Mouse (Mus musculus): ENCODE data around the gene Mobp. TPM values are rescaled to one million over a fixed set of nuclear protein-coding genes. Genes with fewer than 3 reads are reported as not detected.
A peak's percentile ranks its signal among the peaks of the same experiment; 100 is the strongest.

The Mobp gene
- total RNA-seq, 2 experiments from 2014 or later, result 177 to 214 TPM

DNA sequence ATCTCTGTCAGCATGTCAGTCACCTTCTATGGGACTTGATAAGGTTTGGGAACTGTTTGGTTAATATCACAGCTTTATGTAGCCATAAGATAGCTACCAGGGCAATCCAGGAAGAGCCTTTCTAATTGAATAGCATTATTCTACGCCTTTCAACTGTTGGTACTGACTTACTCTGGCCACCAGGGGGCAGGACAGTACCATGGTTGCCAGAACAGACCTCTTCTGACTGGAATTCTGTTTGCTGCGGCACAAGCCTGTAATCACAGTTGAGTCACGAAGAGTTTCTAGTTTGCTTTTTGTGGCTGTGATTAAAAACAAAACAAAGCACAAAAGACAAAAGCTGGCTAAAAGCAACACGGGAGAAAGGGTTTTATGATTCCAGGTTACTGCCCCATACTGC lies 8.9 kb upstream of the Mobp start:
- TF ChIP-seq CTCF (IDR thresholded peaks at IDR 0.05), result peak; percentile 88
- intact Hi-C loops (cut with DNase I), result loop anchor here (1.0 to 5.0 kb wide), 2 partner anchors 31 to 287 kb away; no protein-coding TSS in a partner anchor

DNA sequence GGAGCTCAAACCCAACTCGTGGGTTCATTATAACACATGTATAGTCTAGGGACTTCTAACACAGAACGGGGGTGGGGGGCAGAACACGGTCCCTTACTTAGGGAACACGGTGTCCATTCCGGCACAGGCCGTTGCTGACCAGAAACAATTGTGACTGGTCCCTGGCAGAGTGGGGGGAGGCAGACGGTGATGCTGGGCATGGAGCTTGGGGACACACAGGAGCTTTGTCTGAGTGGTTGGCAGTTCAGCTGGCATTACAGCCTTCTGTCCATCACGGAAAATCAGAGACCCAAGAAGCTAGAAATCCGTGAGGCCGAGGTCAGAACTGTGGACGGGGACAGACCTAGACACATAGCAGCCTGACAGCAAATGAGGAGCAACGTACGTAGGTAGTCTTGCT lies 5.0 kb upstream of the Mobp start:
- no peak for DNase-seq (ENCODE audit: extremely low spot score in 1 of 2, low spot score in 2 of 2)
- Histone ChIP-seq H3K4me3 (no peak overlapping the region), H3K27ac (no peak overlapping the region; the same call in 1 of the 2 replicates)
- intact Hi-C loops (cut with DNase I), result loop anchor here (5.0 kb wide), 1 partner anchor 283 kb away; no protein-coding TSS in a partner anchor
- no peak for TF ChIP-seq CTCF (IDR thresholded peaks at IDR 0.05)

More for the DNA sequence above, 8.9 kb upstream of the Mobp start:
- peak; percentile 73 to 84 for DNase-seq (ENCODE audit: extremely low spot score in 1 of 2, low spot score in 2 of 2)
- Histone ChIP-seq H3K27ac (no peak overlapping the region), H3K4me3 (no peak overlapping the region)

DNA sequence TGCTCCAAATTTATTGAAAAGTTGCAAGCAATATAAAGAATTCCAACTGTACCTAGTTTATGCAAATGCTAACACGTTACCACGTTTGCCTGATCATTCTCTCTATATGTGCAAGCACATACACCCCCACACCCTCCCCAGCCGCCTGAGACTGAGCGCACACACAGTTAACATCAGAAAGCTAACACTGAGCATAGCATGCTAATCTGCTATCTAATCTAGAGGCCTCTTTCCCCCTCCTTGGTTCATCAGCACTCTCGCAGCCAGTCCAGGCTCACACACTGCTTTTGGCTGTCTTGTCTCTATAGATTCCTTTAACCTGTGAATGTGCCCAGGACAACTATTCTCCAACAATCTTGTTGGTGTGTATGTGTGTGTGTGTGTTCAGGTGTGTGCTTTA lies 1.6 kb downstream of the Mobp start:
- DNase-seq (ENCODE audit: extremely low spot score in 1 of 2, low spot score in 2 of 2), result no peak
- peak overlapping the region; percentile 36; the same call in 1 of the 2 replicates for H3K27ac ChIP-seq
- intact Hi-C loops (cut with DNase I), result no loop called here
- H3K4me3 ChIP-seq, result peak overlapping the region; percentile 16; the same call in 1 of the 2 replicates
- no peak for TF ChIP-seq CTCF (IDR thresholded peaks at IDR 0.05)

DNA sequence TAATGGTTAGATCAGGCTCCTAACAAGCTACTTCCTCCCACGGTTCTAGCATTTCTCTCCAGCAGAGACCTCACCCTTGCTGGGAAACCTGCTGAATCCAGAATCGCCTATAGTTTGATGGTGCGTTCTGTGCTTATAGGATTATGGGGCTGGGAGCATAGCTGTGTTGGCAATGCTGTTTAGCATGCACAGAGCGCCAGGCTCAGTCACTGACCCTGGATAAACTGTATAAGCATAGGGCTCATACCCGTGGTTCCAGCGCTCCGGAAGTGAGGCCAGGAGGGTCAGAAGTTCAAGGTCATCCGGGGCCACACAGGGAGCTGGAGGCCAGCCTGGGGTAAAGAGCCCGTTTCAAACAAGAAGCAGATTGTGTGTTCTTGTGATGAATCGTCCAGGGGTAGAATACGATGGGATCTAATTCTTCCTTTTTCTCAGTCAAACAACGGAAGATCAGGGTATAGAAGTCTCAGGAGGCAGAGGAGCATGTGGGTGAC lies 2.4 kb downstream of the Mobp start:
- intact Hi-C loops (cut with DNase I), result no loop called here

DNA sequence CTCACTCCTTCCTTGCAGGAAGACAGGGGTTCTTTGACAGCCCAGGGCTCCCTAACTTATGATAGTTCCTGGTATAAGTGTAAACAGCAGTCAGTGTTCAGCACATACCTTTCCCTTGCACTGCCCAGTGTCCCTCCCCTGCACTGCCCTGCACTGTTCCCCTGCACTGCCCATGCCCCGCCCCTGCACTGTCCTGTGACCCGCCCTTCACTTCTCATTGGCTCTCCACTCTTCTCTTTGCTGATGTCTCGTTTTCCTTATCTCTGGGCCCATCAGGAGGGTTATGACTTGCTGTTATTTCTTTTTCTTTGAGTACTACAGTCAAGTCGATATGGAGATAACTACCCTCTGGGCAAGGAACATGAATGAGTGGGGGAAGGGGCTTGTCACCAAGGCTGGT lies 8.5 kb downstream of the Mobp start:
- intact Hi-C loops (cut with DNase I), result no loop called here
- H3K4me3 ChIP-seq, result no peak overlapping the region
- TF ChIP-seq CTCF (IDR thresholded peaks at IDR 0.05), result no peak
- no peak for DNase-seq (ENCODE audit: extremely low spot score in 1 of 2, low spot score in 2 of 2)
- no peak overlapping the region for H3K27ac ChIP-seq

More for the DNA sequence above, 2.4 kb downstream of the Mobp start:
- DNase-seq (ENCODE audit: extremely low spot score in 1 of 2, low spot score in 2 of 2), result no peak
- no peak for TF ChIP-seq CTCF (IDR thresholded peaks at IDR 0.05)
- H3K27ac ChIP-seq, result no peak overlapping the region
- no peak overlapping the region for H3K4me3 ChIP-seq

DNA sequence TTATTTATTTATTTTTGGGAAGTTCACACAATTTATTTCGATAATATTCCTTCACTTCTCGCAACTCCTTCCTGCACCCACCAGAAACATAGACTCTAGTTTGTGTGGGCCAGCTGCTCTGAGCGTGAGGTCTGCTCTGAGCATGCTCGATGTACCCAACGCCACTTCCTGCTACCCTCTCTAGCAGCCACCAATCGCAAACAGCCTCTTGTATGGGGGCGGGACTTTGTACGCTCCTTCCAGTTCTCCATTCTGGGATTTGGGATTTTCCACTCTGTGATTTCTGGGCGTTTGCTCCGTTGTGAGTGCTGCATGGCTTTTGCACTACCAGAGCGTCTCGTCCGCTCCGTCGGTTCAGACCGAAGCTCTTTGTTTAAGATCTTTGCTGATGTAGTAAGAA lies 14.4 kb downstream of the Mobp start:
- TF ChIP-seq CTCF (IDR thresholded peaks at IDR 0.05), result no peak
- Histone ChIP-seq H3K27ac (no peak overlapping the region), H3K4me3 (no peak overlapping the region)
- intact Hi-C loops (cut with DNase I), result loop anchor here (5.0 kb wide), 1 partner anchor 672 kb away; no protein-coding TSS in a partner anchor
- no peak for DNase-seq (ENCODE audit: extremely low spot score in 1 of 2, low spot score in 2 of 2)

DNA sequence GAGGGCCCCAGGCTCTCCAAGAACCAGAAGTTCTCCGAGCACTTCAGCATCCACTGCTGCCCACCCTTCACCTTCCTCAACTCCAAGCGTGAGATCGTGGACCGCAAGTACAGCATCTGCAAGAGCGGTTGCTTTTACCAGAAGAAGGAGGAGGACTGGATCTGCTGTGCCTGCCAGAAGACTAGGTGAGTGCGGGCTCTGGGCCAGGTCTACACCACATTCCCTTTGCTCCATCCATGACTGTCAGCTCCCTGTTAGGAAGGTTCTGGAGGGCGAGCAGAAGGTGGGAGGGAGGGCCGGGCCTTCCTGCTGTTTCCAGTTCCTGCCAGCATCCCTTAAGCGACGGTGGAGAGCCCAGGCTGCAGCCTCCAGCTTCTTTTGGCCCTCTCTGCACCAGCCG lies 18.3 kb downstream of the Mobp start:
- H3K4me3 ChIP-seq, result no peak overlapping the region
- DNase-seq (ENCODE audit: extremely low spot score in 1 of 2, low spot score in 2 of 2), result no peak
- no peak for TF ChIP-seq CTCF (IDR thresholded peaks at IDR 0.05)
- no peak overlapping the region for H3K27ac ChIP-seq
- intact Hi-C loops (cut with DNase I), result no loop called here

DNA sequence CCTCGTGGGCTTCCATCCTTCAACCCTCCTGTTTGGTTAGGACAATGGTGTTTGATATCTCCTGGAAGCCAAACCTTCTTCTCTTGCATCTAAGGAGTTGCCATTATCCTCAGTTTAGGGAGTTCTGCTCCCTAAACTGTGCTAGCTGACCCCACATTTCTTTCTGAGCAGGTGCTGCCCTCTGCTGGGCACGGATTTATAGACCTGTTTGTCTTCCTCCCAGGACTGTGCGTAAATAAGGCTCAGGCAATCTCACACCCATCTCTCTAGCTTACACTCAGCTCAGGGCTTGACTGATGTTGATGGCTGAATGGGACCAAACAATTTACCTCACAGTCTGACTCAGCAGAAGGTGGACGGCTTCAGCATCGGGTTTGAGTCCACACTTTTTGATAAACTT lies 21.8 kb downstream of the Mobp start:
- no peak overlapping the region for H3K4me3 ChIP-seq
- intact Hi-C loops (cut with DNase I), result loop anchor here (1.0 kb wide), 1 partner anchor 31 kb away; no protein-coding TSS in a partner anchor
- peak; percentile 73 for TF ChIP-seq CTCF (IDR thresholded peaks at IDR 0.05)
- DNase-seq (ENCODE audit: extremely low spot score in 1 of 2, low spot score in 2 of 2), result peak in 1 of 2 experiments; percentile 73
- no peak overlapping the region for H3K27ac ChIP-seq

DNA sequence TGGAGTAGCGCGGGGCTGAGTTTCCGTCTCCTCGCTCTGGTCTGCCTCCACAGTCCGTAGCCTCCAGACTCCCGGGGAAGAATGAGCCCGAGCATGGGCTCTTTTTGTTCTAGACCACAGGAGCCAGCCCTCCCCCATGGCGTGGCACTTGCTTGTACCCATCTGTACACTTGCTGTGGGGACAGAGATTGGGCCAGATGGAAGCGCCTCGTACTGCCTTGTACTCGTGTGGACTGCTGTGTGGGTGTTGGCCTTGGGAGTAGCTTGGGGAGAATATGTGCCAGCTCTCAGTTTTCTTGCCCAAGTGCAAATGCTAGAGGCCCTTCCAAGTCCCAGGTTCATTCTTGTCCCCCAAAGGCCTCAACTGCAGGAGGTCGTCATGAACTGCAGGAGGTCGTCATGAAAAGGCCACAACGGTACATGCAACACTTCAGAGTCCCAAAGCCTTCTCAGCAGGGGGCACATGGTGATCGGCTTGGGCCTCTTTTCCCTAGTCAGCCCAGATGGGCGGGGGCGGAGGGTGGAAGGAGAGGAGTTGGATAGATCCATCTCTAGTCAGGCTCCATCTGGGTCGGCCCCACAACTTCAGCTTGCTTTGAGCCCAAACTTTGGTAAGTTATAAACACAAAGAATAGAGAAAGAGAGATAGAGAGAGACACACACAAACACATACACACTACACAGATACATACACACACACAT lies 25.1 kb downstream of the Mobp start:
- Histone ChIP-seq H3K4me3 (no peak overlapping the region), H3K27ac (peak overlapping the region; percentile 28)
- TF ChIP-seq CTCF (IDR thresholded peaks at IDR 0.05), result no peak
- intact Hi-C loops (cut with DNase I), result no loop called here
- peak in 1 of 2 experiments; percentile 68 for DNase-seq (ENCODE audit: extremely low spot score in 1 of 2, low spot score in 2 of 2)

DNA sequence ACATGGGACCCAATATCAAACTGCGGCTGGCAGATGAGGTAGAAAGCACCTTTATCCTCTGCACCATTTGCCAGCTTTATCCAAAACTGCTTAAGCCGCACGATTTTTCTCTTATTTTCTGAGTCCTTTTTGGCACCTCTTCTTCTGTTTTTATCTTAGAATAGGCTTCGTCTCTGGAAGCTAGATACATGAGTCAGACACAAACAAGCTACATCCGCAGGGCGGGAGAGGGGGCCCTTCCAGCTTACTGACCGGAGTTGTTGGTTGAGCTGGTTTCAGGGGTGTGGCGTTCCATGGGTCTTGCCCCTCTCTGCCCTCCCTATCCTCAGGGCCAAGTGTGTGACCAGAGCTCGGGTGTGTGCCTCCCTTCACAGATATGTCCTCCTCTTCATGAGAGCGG lies 29.3 kb downstream of the Mobp start:
- intact Hi-C loops (cut with DNase I), result no loop called here
- peak overlapping the region; percentile 53; the same call in 1 of the 2 replicates for H3K27ac ChIP-seq
- DNase-seq (ENCODE audit: extremely low spot score in 1 of 2, low spot score in 2 of 2), result no peak
- TF ChIP-seq CTCF (IDR thresholded peaks at IDR 0.05), result no peak
- no peak overlapping the region for H3K4me3 ChIP-seq

DNA sequence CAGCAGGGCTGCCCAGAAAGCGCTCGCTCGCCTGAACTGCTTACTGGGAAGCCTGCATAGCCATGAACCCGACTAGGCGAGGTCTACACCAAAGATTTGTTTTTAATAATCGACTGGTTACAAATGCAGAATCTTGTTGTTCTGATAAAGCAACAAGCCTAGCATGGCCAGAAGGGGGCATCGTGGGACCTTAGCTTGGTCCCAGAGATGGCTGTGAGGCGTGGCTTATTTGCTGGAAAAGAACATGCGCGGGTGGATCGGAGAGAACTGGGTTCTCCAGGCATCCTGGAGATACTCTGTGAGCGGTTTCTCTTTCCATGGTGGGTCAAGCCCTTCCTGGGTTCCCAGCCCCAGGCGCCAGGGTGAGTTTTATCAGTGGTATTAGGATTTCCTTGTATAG lies 35.0 kb downstream of the Mobp start:
- intact Hi-C loops (cut with DNase I), result loop anchor here (5.0 kb wide), 2 partner anchors 243 to 308 kb away; partner anchors contain the start of gene Eif1b
- peak overlapping the region; percentile 67 for H3K27ac ChIP-seq
- peak; percentile 65 to 69 for DNase-seq (ENCODE audit: extremely low spot score in 1 of 2, low spot score in 2 of 2)
- TF ChIP-seq CTCF (IDR thresholded peaks at IDR 0.05), result peak; percentile 63
- H3K4me3 ChIP-seq, result 0 out of 2 replicates have a peak overlapping the region, but pooled peaks have one; percentile 9

DNA sequence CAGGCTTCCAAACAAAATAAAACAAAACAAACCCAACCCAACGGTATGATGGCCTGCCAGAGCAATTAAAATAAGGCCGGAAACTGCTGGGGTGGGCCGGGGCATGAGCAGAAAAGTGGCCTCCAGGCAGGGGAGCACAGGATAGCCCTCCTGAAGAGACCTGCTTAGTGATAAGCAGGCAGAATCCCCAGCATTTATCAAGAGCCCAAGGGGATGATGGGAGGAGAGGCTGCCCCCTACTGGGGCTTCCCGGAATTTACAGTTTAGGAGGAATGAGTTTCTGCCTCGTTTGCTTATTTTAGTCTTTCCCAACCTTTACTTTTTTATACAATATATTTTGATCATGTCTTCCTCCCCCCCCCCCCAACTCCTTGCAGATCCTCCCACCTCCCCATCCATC lies 37.3 kb downstream of the Mobp start:
- H3K4me3 ChIP-seq, result no peak overlapping the region
- intact Hi-C loops (cut with DNase I), result no loop called here
- DNase-seq (ENCODE audit: extremely low spot score in 1 of 2, low spot score in 2 of 2), result no peak
- TF ChIP-seq CTCF (IDR thresholded peaks at IDR 0.05), result peak; percentile 45
- H3K27ac ChIP-seq, result no peak overlapping the region

All from left cerebral cortex, adult 2 months (tissue).